Mouse (Mus musculus): ENCODE measurements around the gene Tab1. TPM values are rescaled to one million over a fixed set of nuclear protein-coding genes. Genes with fewer than 3 reads are reported as not detected.

Gene Tab1
- total and polyA plus RNA-seq, 3 experiments = 11.6 to 17.7 (median 12.0) TPM

DNA sequence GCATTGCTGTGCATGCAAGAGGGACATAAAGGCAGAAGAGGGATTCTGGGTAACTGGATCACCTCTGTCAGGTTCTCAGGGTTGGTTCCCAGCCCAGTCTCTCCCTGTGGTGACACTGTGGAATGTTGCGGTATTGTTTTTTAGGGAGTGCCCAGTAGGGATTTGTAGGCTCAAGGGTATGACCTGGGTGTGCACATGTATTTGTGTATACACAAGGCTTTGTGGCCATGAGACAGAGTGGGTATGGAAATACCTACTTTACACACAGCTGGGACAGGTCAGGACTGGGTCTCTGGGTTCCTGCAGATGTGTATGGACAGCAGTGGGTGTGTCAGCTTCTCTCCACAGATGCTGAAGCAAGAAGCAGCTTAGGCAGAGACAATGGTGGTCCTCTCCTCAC is 36.6 kb downstream of the Tab1 start:
- dilution Hi-C loops (cut with MboI; ENCODE audit: extremely low pct_ligation_motif_present, extremely low pct_unique_long_range_greater_than_20kb, low sequenced_read_pairs) (no loop called here), in situ Hi-C loops (cut with MboI; ENCODE audit: low pct_ligation_motif_present, low pct_unique_long_range_greater_than_20kb, low sequenced_read_pairs) (no loop called here)
- Histone ChIP-seq H3K36me3 (replicated peaks in 1 of 2; ENCODE audit: control insufficient read depth in 1 of 2, insufficient read depth in 1 of 2, low read length in 1 of 2) (no peaks in the 10 kb centered on the region), H3K79me2 (replicated peaks; ENCODE audit: control insufficient read depth, extremely low read depth, insufficient read depth, poor library complexity, severe bottlenecking) (no peaks in the 10 kb centered on the region), H3K4me3 (replicated peaks in 1 of 3; ENCODE audit: low read depth in 2 of 3, low read length in 2 of 3, poor library complexity in 1 of 3) (no peak overlapping the region), H3K27ac (ENCODE audit: insufficient read depth, low read depth) (no peak overlapping the region), H3K4me2 (ENCODE audit: insufficient read depth, low read depth, poor library complexity, severe bottlenecking) (no peak overlapping the region), H3K9me3 (replicated peaks; ENCODE audit: low read length) (peaks cover 2% of the 10 kb centered on the region), H3K9ac (ENCODE audit: insufficient read depth, low read depth) (no peak overlapping the region), H3K4me1 (ENCODE audit: control insufficient read depth in 1 of 2, insufficient read depth in 2 of 2) (peaks cover 4 to 9% of the 10 kb centered on the region in 2 experiments; a peak in 3 of 4 replicates), H3K27me3 (replicated peaks) (peaks cover 59% of the 10 kb centered on the region)
- no peak for DNase-seq (ENCODE audit: extremely low read depth)
- TF ChIP-seq EP300 (IDR thresholded peaks at IDR 0.05; ENCODE audit: low read length) (no peak), TCF12 (IDR thresholded peaks at IDR 0.05; ENCODE audit: low read depth, low read length) (no peak), CTCF (conservative IDR thresholded peaks at IDR 0.05 in 1 of 2, IDR thresholded peaks at IDR 0.05 in 1 of 2; ENCODE audit: low read depth in 2 of 2, low read length in 2 of 2) (no peak), RCOR1 (conservative IDR thresholded peaks at IDR 0.05; ENCODE audit: low read depth, low read length) (no peak), USF2 (conservative IDR thresholded peaks at IDR 0.05; ENCODE audit: low read depth, low read length) (no peak), MXI1 (IDR thresholded peaks at IDR 0.05; ENCODE audit: low read depth, low read length) (no peak), ZMIZ1 (IDR thresholded peaks at IDR 0.05; ENCODE audit: low read depth, low read length) (no peak), NRF1 (IDR thresholded peaks at IDR 0.05; ENCODE audit: low read depth, low read length) (no peak), RAD21 (IDR thresholded peaks at IDR 0.05; ENCODE audit: low read depth, low read length) (no peak), ZNF384 (IDR thresholded peaks at IDR 0.05; ENCODE audit: low read depth, low read length) (no peak), JUND (conservative IDR thresholded peaks at IDR 0.05; ENCODE audit: low read depth, low read length) (no peak), UBTF (IDR thresholded peaks at IDR 0.05; ENCODE audit: low read depth, low read length) (no peak), ETS1 (conservative IDR thresholded peaks at IDR 0.05; ENCODE audit: low read depth, low read length) (no peak), MAX (IDR thresholded peaks at IDR 0.05; ENCODE audit: low read length) (no peak), GABPA (IDR thresholded peaks at IDR 0.05; ENCODE audit: insufficient replicate concordance, low read depth, low read length) (no peak), MYC (IDR thresholded peaks at IDR 0.05; ENCODE audit: low read depth, low read length) (no peak)

DNA sequence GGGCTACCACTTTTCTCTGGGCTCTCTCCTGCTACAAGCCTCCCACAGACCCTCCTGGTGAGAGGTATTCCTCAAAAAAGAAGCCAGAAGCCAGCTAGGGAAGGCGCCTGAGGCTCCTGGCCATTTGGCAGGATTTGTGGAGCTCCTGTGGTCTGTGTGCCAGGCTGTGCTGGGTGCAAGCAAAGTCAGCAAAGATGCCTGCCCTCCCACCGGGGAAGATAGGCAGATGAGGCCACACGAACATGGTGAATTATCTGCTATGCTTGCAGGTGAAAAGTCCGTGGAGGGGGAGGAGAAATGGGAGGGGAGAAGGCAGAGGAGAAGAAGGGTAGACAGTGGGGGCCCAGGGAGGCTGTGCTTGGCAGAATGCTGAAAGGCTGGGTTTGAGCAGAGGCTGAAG is 37.4 kb downstream of the Tab1 start:
- in situ Hi-C loops (cut with MboI; ENCODE audit: low pct_ligation_motif_present, low pct_unique_long_range_greater_than_20kb, low sequenced_read_pairs) = no loop called here
- Histone ChIP-seq H3K4me2 (ENCODE audit: insufficient read depth, low read depth, poor library complexity, severe bottlenecking) (no peak overlapping the region), H3K4me1 (ENCODE audit: control insufficient read depth in 1 of 2, insufficient read depth in 2 of 2) (peaks cover 4 to 9% of the 10 kb centered on the region in 2 experiments; a peak in 3 of 4 replicates), H3K79me2 (replicated peaks; ENCODE audit: control insufficient read depth, extremely low read depth, insufficient read depth, poor library complexity, severe bottlenecking) (no peaks in the 10 kb centered on the region), H3K27ac (ENCODE audit: insufficient read depth, low read depth) (no peak overlapping the region), H3K36me3 (replicated peaks in 1 of 2; ENCODE audit: control insufficient read depth in 1 of 2, insufficient read depth in 1 of 2, low read length in 1 of 2) (no peaks in the 10 kb centered on the region), H3K4me3 (replicated peaks in 1 of 3; ENCODE audit: low read depth in 2 of 3, low read length in 2 of 3, poor library complexity in 1 of 3) (no peak overlapping the region), H3K9ac (ENCODE audit: insufficient read depth, low read depth) (no peak overlapping the region), H3K9me3 (replicated peaks; ENCODE audit: low read length) (peaks cover 2% of the 10 kb centered on the region), H3K27me3 (replicated peaks) (peaks cover 67% of the 10 kb centered on the region)
- TF ChIP-seq JUN (IDR thresholded peaks at IDR 0.05; ENCODE audit: insufficient read depth, low read depth, low read length) (no peak), TBP (conservative IDR thresholded peaks at IDR 0.05; ENCODE audit: low read depth, low read length) (no peak), SIN3A (IDR thresholded peaks at IDR 0.05; ENCODE audit: low read length) (no peak), GABPA (IDR thresholded peaks at IDR 0.05; ENCODE audit: insufficient replicate concordance, low read depth, low read length) (no peak), MEF2A (IDR thresholded peaks at IDR 0.05; ENCODE audit: borderline replicate concordance, low read depth, low read length) (no peak), TCF12 (IDR thresholded peaks at IDR 0.05; ENCODE audit: low read depth, low read length) (no peak)
- dilution Hi-C loops (cut with MboI; ENCODE audit: extremely low pct_ligation_motif_present, extremely low pct_unique_long_range_greater_than_20kb, low sequenced_read_pairs) = no loop called here
- DNase-seq (ENCODE audit: extremely low read depth) = no peak

Measured in CH12.LX (cell line).